Mouse (Mus musculus) cerebellum, postnatal 10 days (tissue): Measurements from ENCODE around the gene Wdr25.
A peak's percentile ranks its signal among the peaks of the same experiment; 100 is the strongest.

Experiments
- DNase-seq, 2 experiments: peaks; one replicate each; pipeline ENCODE4 v3.0.0; 2021; ENCODE audit warnings: mixed read lengths in 2 of 2

Gene Wdr25

DNA sequence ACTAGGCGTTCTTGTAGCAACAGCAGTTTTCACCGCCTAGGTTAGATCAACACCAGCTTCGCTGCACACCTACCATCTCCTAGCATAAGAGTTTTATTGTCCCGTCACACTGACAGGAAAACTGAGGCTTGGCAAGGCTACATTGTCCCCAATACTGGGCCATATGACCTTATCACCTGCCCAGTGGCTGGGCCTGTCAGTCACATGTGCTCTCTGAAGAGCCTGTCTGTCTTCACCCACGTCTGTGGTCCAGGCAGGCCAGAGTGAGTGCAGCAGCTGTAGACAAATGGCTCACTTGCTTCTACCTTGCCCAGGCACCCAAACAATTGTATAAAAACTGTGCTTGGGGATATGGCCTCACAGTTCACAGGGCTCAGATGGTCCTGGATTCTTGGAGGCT, 45.4 kb downstream of the Wdr25 start:
- DNase-seq: no peak

DNA sequence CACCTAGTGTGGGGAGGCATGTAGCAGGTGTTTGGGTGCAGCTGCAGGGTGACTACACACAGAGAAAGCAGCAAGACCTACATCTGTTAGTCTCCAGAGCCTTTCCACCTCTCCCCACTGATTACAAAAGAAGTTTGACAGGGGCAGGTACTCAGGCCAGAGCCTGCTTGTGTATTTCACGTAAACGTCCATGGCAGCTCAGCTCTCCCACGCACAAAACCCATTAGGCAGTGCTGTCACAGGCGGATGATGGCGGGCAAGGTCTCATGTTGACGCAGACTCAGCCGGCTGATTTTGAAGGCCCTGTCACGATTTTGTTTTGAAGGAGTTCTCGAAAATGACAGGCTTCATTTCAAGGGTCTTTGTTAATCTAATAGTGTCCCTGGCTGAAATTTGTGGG, 45.9 kb downstream of the Wdr25 start:
- DNase-seq: no peak

DNA sequence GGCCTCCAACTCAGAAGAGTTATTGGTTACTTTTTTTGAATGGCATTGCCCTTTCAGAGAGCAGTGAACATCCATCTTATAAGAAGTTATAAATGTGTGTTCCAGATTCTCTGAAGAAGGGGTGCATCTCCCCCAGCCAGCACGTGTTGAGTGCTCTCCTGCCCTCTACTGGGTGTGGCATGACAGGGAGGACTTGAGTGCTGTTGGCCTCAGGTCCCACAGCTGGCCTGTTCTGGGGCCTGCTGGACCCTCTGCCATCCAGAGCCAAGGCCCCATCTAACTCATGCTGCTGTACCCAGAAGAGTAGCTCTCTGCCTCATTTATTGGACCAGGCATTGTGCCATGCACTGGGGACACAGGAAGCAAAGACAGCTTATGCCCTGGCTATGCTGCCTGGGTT, 46.8 kb downstream of the Wdr25 start:
- DNase-seq: no peak

DNA sequence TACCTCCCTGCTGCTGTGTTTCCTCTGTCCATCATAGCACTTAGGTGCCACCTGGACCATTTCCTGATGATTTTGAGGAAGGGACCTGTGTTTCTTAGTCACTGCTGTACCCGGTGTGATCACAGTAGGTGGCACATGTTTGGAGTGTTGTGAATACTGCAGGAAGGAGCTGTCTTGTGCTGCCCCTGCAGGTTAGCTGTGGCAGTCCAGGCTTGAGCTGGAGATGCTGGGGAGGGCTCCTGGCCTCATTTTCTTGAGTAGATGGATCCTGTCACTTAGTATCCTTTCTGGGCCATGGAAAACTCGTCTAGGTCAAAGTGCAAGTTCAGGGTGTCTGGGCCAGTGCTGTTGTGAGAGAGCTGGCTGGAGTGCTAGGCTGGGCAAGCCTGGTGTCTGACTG, 47.9 kb downstream of the Wdr25 start:
- DNase-seq: no peak

DNA sequence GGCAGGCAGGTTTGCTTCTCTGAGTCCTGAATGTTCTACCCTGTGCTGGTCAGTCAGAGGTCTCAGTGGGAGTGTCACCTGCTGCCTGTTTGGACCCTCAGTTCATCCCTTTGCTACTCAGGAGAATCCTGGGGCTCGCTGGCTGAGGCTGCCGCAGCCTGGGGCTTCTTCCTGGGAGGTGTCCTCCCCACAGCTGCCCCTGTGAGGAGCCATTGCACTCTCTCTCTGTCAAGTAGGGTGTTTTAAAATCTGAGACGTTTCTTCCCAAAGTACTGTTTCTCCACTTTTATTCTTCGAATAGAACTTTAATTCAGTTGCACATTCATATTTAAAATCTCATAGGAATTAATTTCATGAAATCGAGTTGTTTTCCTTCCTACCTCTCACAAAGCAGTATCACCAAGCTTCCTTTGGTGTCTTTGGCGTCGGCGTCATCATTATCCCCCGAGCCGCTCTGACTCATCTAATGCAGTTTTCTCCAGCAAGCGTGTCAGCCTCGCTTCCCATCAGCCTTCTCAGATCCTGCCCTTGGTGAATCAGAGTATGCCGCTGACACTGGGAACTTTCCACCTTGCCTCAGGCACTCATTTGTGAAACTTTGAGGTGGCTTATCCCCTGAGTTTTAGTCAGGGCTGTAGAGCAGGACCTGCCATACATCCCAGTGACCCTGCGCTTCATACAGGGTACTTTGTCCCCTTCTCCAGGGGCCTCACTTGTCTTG, 48.9 kb downstream of the Wdr25 start:
- no peak for DNase-seq

DNA sequence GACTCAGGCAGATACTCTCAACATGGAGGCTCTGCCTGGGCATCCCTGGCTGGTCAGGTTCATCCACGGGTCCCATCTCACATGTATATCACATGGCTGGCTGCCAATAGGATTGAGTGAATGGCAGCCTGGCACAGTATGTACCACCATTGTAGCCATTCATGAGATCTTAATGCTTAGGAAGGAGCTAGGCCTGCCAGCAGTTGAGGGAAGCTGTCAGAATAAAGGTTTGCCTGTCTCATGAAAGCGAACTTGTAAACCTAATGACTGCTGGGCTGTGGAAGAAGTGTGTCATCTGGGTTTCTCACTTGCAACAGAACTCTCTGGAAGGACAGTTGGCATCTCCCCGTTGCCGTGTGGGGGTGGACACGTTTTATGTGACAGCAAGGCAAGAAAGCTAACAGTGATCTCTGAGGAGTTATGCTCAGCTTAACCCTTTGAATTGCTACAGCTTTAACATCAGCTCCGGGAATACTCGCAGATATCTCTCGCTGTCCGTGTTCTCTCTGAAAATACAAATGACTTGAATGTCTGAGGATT, 59.6 kb downstream of the Wdr25 start:
- no peak for DNase-seq

DNA sequence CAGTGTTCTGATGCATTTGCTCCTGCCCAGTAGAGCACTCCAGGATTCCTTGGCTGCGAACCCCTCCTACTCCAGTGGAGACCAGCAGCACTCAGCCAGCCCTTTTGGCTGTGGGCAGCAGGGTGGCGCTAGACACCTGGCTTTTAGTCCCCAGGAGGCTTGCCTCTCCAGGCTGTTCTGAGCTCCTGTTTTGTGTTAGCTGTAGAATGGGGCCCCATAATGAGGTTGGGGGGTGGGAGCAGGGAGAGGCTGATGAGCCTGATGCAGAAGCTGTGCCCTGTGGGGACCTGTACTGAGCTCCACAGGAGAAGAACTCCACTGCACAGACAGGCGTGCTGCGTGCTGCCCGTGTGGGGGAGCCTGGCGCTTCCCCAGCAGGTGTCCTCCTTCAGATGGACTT, 60.4 kb downstream of the Wdr25 start:
- DNase-seq: peak; percentile 40 to 44

DNA sequence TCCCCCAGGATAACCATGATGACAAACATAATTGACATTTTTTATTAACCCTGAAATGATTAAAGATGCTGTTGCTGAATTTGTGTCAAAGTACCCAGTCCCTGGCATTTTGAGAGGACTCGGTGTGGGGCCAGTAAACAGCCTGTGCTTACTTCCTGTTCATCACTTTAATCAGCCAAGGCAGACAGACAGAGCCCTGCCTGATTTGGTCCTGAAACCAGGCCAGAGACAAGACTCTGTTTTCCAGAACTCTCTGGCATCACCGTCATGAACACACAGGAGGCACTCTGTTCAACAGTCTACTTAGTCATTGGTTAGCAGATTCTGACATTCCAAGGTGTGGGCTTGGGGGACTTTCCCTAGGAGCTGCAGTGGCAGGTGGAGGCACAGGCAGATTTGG, 61.0 kb downstream of the Wdr25 start:
- DNase-seq: peak; percentile 49 to 63

DNA sequence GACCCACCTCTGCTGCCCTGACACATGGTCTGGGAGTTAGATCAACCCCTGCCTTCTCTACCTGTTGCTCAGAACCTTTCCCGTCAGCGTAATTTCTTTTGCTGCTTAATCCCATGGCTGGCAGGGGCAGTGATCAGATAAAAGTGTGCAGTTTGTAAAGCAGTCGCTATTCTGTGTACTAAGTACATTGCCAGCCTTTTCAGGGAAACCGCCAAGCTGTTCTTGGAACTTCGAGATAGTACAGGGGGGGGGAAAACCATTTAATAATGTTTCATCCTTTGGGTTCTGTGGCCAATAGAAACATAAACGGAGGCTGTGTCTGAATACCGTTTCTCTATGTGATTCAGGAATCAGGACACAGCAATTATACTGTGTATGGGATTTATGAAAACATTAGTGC, 65.1 kb downstream of the Wdr25 start:
- DNase-seq: no peak

DNA sequence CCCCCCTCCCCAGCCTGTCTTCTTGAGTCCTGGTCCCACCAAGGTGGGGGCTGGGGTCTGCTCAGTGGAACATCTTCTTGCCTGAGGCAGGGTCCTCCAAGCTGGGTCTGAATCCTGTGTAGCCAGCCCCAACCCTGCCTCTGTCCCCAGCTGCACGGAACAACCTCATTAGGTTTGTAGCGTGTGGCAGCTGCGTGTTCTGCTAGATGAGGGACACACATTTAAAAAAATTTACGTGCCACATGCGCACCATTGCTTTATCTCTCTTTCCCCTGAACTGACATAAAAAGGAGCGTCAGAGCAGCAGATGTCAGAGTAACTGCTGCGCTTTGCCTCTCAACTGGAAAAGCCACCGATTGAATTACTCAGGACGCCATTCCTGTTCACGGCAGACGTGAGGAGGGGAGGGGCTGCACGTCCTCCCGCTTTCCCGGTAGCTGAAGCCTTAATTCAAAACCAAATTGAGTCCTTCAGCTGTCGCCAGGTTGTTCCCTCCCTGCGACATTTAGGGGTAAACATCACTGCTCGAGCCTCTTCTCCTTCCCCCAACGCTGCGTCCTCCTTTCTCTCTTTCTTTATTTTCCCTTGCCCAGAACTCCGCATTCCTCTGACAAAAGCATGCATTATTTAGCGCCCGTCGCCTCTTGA, 65.7 kb downstream of the Wdr25 start:
- no peak for DNase-seq

DNA sequence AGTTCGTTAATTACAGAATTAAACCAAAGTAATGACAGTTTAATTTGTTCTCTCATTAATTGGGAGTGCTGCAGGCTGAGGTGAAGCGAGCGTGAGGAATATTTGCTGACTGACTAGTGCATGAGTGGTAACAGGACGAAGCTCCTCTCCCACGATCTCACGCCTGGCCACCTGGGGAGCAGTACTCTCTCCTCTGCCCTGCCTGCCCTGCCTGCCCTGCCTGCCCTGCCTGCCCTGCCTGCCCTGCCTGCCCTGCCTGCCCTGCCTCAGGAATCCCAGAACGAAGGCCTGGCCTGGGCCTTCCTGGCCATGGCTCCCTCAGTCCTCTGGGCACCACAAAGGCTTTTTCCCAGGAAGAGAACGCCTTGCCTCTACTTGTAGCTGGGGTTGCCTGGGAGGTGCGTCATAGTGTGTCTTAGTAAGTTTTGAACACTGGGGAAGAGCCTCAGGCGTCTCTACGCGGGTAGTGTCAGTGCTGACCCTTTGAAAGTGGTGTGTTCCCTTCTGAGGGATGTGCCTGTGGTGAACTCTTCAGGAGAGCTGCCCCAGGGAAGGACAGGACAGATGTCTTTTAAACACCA, 66.3 kb downstream of the Wdr25 start:
- DNase-seq: peak; percentile 39 to 43

DNA sequence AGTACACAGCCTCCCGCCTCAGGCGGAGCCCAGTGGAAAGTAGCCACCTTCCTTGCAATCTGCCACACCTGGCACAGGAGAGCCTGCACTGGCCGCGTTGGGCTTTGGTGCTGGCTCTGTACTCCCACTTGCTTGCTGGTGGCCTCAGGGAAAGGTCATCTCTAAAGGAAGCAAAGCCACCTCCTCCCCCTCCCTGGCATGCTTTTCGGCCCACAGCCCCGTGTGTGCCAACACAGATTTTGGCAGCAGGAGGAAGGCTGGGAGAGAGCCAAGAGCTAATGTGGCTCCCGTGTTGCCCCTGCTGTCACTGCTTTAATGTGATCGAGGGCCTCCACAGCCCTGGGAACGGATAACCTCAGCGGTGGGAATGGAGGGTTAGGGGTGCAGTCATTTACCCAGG, 66.8 kb downstream of the Wdr25 start:
- DNase-seq: peak; percentile 96 to 97

DNA sequence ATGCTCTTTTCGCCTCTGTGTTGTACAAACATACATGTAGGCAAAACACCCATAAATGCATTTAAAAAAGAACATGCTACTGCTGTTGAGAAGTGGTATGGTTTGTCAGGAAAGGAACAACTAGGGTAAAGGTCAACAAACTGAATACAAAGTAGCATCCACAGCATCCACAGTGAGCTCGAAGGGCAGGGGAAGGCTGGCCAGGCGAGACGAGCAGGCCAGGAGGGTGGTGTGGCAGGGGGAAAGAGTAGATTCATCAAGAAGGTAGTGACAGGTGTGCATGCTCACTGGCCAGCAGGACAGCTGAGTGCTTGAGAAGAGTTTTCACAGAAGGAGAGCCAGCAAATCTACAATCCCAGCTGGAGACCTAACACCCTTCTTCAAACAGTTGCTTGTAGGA, 74.2 kb downstream of the Wdr25 start:
- no peak for DNase-seq

DNA sequence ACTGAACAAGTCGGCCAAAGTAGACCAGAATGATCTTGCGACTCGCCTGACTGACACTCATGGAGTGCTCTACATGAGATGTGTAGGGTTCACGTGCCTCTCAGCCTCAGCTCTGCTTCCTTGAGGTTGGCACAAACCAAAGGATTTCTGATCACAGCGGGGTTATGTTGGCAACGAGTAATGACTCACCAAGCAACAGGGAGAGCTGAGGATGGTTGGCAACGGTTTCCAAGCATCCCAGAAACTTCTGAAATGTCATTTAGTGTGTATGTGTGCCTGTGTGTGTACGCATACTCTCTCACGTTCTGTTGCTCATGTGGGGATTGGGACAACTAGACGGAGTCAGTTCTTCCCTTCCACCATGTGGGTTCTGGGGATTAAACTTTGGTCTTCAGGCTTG, 74.6 kb downstream of the Wdr25 start:
- DNase-seq: no peak

DNA sequence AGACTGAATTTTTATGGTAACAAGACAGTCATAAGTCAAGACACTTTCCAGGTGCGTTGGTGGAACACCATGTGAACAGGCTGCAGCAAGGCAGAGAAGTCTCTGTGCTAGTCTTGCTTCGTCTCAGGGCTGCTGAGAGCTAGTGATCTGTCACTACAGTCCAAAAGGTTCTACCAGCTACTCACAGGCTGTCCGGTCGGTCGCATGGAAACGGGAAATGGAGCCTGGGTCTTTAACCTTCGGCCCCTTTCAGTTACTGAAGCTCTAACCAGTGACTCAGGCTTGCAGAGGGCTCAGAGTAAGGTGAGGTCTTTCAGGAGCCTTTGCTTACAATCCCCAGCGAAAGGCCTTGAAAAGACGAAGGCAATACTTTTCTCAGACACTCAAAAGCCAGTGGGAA, 78.0 kb downstream of the Wdr25 start:
- DNase-seq: no peak

DNA sequence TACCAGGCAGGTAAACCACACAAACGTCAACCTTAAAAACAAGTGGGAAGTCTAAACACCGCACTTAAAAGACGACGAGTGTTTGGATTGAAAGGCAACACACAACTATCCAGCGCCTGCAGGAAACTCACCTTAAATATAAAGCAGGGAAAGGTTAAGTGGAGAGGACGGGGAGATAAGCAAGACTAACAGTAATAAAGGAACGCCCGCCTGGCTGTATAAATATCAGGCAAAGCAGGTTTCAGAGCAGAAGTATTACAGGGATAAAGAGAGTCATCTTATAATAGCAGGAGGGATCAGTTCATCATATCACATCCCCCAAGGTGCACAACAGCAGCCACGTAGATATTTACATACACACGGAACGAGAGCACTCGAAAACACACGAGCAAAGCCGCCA, 78.8 kb downstream of the Wdr25 start:
- no peak for DNase-seq

DNA sequence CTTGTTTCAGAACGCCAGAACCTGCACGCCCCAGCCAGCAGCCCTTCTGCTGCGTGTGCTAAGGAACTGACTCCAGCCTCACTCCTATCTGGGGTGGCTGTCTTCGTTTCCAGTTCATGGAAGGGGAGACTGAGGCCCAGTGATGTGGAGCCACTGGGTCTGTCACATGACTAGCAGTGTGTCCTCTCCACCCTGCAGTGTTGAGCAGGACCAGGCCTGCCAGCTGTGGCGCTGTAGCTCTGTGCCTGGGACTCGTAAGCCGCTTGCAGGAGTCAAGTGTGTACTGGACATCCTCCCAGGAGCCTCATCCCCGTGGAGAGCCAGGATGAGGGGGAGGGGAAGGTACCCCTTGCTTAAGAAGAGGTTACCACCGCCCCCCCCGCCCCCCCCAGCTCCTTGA, 86.5 kb downstream of the Wdr25 start:
- no peak for DNase-seq

DNA sequence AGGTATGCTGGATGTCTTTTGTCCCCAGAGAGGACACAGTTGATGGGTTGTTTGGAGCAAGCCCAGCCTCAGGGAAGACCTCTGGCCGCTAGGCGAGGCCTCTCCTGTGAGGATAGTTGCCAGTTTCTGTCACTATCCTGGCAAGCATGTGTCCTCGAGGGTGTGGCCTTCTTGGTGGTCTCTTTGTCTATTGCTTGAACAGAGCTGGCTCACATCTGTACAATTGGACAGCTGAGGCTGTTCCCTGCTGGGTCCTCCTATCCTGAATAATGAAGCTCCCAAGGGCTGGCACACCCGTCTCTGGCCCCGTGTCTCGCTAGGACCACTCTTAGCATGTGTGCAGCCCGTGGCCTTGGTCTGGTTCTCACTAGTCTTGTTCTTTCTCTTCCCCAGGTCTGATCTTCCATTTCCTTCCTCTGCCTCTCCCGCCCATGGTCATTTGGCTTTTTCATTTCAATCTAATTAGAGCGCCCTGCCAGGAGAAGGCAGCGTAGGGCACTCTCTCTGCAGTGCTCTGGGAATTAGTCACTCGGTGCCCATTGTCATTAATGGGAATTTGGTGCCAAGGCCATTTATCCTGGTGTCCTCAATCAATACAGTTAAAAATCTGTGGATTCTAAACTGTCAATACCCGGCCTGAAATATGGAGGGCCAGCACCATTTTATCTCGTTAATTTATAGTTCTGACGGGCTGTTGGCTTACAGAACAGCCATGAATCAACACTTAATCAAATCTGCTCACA, 88.7 kb downstream of the Wdr25 start:
- no peak for DNase-seq

DNA sequence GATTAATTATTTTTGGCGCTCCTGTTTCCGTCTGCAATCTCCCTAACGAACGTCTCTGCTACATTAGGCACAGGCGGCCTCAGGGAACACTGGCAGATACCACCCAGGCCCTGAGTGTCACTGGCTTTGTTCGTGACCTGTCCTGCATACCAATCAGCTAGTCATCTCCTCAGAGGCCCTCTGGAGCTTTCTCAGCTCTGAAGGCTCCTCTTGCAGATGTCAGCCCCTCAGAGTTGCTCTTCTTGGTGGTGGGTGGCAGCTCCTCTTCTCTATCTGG, 89.2 kb downstream of the Wdr25 start:
- no peak for DNase-seq

DNA sequence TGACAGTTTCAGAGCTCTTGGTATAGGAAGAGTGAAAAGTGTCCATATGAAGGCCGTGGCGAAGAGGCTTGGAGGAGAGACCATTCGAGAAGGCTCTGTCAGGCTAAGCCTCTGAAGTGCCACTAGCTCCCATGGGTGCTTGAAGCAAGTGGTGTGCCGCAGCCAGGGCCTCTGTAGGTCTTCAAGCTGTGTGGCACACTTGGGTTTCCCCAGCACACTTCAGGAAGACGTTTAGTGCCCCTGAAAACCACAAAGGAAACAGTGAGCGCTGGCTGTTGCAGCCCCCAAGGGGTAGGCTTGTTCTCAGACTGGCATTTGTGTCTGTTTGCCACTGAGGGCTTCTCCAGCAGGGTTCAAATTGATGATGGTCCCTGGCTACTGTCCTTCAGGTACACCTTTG, 90.1 kb downstream of the Wdr25 start:
- DNase-seq: no peak

DNA sequence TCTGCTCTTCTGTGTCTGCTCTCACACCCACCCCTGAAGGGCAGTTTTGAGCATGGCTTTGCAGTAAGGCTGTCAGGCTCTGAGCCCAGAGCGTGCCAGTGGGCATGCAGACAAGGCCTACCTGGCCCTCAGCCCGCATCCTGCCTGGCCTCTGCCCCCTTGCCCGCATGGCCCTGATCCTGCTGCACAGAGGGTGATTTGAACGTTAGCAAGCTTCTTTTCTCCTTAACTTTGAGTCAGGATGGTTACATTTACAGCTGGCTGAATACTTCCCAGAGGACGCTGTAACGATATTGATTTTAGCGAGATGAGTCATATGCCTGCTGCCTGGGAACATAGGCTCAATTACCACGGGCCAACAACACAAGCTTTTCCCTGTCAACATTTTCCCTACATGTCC, 91.0 kb downstream of the Wdr25 start:
- DNase-seq: peak; percentile 77 to 84

DNA sequence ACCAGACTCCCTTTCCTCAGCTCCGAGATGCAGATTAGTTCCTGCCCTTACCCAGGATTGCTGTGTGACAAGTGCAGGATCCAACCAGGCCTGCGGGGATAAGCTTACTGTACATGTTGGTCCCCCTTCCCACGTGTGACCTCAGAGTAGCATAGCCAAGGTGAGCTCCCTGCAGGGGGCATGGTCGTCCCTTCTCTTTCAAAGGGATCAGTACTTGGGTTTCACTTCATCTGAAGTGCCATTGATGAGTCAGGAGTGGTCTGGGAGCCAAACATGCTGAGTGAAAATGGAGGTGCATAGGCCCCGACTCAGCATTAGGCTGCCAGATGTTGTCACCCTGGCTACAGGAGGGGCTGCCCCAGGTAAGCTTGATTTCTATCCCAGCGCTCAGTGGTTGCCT, 91.6 kb downstream of the Wdr25 start:
- DNase-seq: no peak

DNA sequence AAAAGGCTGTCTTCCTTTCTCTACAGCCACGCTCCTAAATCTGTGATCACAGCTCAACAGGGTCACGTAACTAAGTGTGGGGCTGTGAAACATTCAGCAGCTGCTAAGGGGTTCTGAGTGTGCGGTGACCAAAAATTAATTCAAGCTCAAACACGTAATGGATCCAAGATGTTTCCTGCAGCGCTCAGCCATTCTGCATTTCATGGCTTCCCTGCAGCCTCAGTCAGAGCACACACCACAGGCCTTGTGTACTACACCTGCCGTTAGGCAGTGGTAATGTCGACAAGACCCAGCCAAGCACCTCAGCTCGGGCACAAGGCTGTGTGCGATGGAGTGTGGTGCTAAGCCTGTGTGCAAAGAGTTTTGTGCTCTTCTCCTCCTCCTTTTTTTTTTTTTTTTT, 94.0 kb downstream of the Wdr25 start:
- no peak for DNase-seq

DNA sequence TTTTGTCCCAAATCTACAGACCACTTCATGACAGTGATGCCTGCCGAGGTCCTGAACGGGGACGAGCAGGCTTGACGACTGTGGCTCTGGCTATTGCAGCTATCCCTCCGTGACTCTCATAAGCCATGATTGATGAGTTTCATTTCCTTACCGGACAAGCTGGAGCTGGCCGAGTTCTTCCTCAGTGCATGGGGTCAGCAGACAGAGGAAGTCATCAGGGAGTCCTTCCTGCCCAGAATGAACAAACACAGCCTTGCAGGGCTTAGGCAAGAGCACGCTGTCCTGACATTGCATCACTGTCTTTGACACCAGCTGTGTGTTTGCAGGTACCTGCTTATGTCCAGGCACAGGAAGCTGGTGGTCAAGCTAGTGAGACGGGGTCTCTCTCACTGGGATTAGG, 97.0 kb downstream of the Wdr25 start:
- DNase-seq: no peak
